Mouse (Mus musculus): Measurements from ENCODE around the gene Pds5a.
"Not testable (repeated sequence)": the region's sequence is repeated elsewhere in the genome, so short reads cannot be mapped to it uniquely, and the experiment has no call there.

Gene Pds5a

GRCm38 (mm10) chr5:65697836-65698758, at the start of gene Pds5a:
TSS of gene Pds5a (minus strand) at chr5:65698273.
- peak; percentile 72 for DNase-seq (ENCODE audit: low read depth)

- DNase-seq (ENCODE audit: low read depth) = no peak
These were observed 48.8 kb upstream of the Pds5a start for GRCm38 (mm10) chr5:65746908-65747307.

GRCm38 (mm10) chr5:65739366-65739765, 41.3 kb upstream of the Pds5a start:
- DNase-seq (ENCODE audit: low read depth) = no peak

GRCm38 (mm10) chr5:65735601-65736000, 37.5 kb upstream of the Pds5a start:
- no peak for DNase-seq (ENCODE audit: low read depth)

- peak; percentile 92 for DNase-seq (ENCODE audit: low read depth)
These were observed 33.3 kb upstream of the Pds5a start for GRCm38 (mm10) chr5:65731173-65732007.

- peak; percentile 59 for DNase-seq (ENCODE audit: low read depth)
These were observed 26.4 kb upstream of the Pds5a start for GRCm38 (mm10) chr5:65724311-65725054.

GRCm38 (mm10) chr5:65718368-65718767, 20.3 kb upstream of the Pds5a start:
- peak; percentile 81 for DNase-seq (ENCODE audit: low read depth)

- not testable (repeated sequence) for DNase-seq (ENCODE audit: low read depth)
These were observed 19.8 kb upstream of the Pds5a start for GRCm38 (mm10) chr5:65717903-65718211.

GRCm38 (mm10) chr5:65717063-65717902, 19.2 kb upstream of the Pds5a start:
- no peak for DNase-seq (ENCODE audit: low read depth)

- DNase-seq (ENCODE audit: low read depth) = no peak
These were observed 17.0 kb upstream of the Pds5a start for GRCm38 (mm10) chr5:65715084-65715483.

GRCm38 (mm10) chr5:65711463-65711862, 13.4 kb upstream of the Pds5a start:
- no peak for DNase-seq (ENCODE audit: low read depth)

GRCm38 (mm10) chr5:65710267-65710666, 12.2 kb upstream of the Pds5a start:
- no peak for DNase-seq (ENCODE audit: low read depth)

GRCm38 (mm10) chr5:65706979-65707378, 8.9 kb upstream of the Pds5a start:
- no peak for DNase-seq (ENCODE audit: low read depth)

- no peak for DNase-seq (ENCODE audit: low read depth)
These were observed 8.1 kb upstream of the Pds5a start for GRCm38 (mm10) chr5:65706171-65706570.

- no peak for DNase-seq (ENCODE audit: low read depth)
These were observed 6.9 kb upstream of the Pds5a start for GRCm38 (mm10) chr5:65704765-65705678.

GRCm38 (mm10) chr5:65703261-65703660, 5.2 kb upstream of the Pds5a start:
- DNase-seq (ENCODE audit: low read depth) = no peak

- no peak for DNase-seq (ENCODE audit: low read depth)
These were observed 2.0 kb upstream of the Pds5a start for GRCm38 (mm10) chr5:65700102-65700501.

- no peak for DNase-seq (ENCODE audit: low read depth)
These were observed 1.1 kb upstream of the Pds5a start for GRCm38 (mm10) chr5:65699146-65699545.

GRCm38 (mm10) chr5:65698759-65699136, 675 bp upstream of the Pds5a start:
- DNase-seq (ENCODE audit: low read depth) = no peak

GRCm38 (mm10) chr5:65697486-65697835, 612 bp downstream of the Pds5a start:
- DNase-seq (ENCODE audit: low read depth) = peak; percentile 24
